Mouse (Mus musculus) neural tube, embryonic 15.5 days (tissue): ENCODE measurements at regions not wholly inside any gene's neighbourhood (a gene's known extent, or its start where the extent isn't known, plus 50 kb on each side); places are given as distances from the start of the nearest gene placed in this dataset.

ENCODE experiments used
- ATAC-seq: fragments of 200-750 bp; cut with Nextera tagmentation; 2 replicates; pipeline ENCODE4 v1.8.0; 2017; ENCODE audit warnings: mild to moderate bottlenecking, moderate TSS enrichment, moderate library complexity; ENCODE audit not compliant: low FRiP score
- H3K27ac ChIP-seq: fragments of 300-500 bp; sonication (generic); replicated peaks from 2 replicates; pipeline ENCODE4 v1.5.1; 2015; ENCODE audit warnings: mild to moderate bottlenecking, inconsistent platforms
- H3K27me3 ChIP-seq: fragments of 300-500 bp; sonication (generic); replicated peaks from 2 replicates; pipeline ENCODE4 v1.6.1; 2015; ENCODE audit warnings: inconsistent platforms
- H3K36me3 ChIP-seq: fragments of 300-500 bp; sonication (generic); 2 replicates; pipeline ENCODE4 v1.6.1; 2015; ENCODE audit warnings: inconsistent platforms
- H3K4me1 ChIP-seq: fragments of 300-500 bp; sonication (generic); 2 replicates; pipeline ENCODE4 v1.6.1; 2015; ENCODE audit warnings: inconsistent platforms
- H3K4me2 ChIP-seq: fragments of 300-500 bp; sonication (generic); 2 replicates; pipeline ENCODE4 v1.6.1; 2015; ENCODE audit warnings: inconsistent platforms, mild to moderate bottlenecking, moderate library complexity
- H3K4me3 ChIP-seq: fragments of 300-500 bp; sonication (generic); replicated peaks from 2 replicates; pipeline ENCODE4 v1.5.1; 2015; ENCODE audit warnings: mild to moderate bottlenecking, inconsistent platforms
- H3K9ac ChIP-seq: fragments of 300-500 bp; sonication (generic); replicated peaks from 2 replicates; pipeline ENCODE4 v1.6.1; 2015; ENCODE audit warnings: mild to moderate bottlenecking, inconsistent platforms
- H3K9me3 ChIP-seq: fragments of 300-500 bp; sonication (generic); replicated peaks from 2 replicates; pipeline ENCODE4 v1.6.1; 2016; ENCODE audit warnings: inconsistent platforms
- WGBS: fragments of 180-500 bp; shearing (Covaris S2); methylation state at CpG from one replicate; pipeline ENCODE4 v1.1.7; 2015; ENCODE audit warnings: mixed read lengths; 5-methylcytosine and 5-hydroxymethylcytosine counted together

- Histone ChIP-seq H3K27me3 (no peaks in the 10 kb centered on the region), H3K36me3 (no peaks in the 10 kb centered on the region), H3K4me2 (no peak overlapping the region), H3K4me1 (no peaks in the 10 kb centered on the region), H3K9me3 (no peaks in the 10 kb centered on the region), H3K9ac (no peak overlapping the region), H3K4me3 (no peak overlapping the region), H3K27ac (no peak overlapping the region)
- 93% methylated on average over 4 of the region's 4 CpGs for WGBS
- ATAC-seq = no peak
Measured at GRCm38 (mm10) chr7:68610499-68610898, 138.5 kb downstream of the Arrdc4 start.

- ATAC-seq = no peak
- WGBS = 41% methylated on average over 4 of the region's 4 CpGs
- H3K9me3 ChIP-seq = no peaks in the 10 kb centered on the region
Measured at GRCm38 (mm10) chr7:68607170-68607569, 141.9 kb downstream of the Arrdc4 start.

DNA sequence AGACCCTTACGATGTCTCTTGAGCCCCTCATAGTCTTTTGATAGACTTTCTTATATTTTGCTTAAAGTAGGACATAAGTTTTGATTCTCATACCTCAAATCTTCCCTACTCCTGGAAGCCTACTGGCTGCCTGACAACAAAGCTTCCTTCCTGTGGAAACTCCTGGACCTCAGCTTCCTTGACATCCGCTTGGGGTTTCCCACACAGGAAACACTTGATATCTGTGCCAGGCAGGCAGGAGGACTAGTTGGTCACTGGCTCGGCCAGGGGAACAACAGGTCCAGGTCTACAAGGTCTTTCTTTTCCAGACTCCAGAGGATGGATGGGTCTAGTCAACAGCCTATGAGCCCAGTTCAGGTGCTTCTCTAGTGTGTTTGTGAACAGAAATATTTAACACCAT lies 142.8 kb downstream of the Arrdc4 start:
- 89% methylated on average over 3 of the region's 3 CpGs for WGBS

More at GRCm38 (mm10) chr7:68607170-68607569, 141.9 kb downstream of the Arrdc4 start:
- Histone ChIP-seq H3K4me3 (no peak overlapping the region), H3K36me3 (no peaks in the 10 kb centered on the region), H3K4me1 (no peaks in the 10 kb centered on the region), H3K27ac (no peak overlapping the region), H3K27me3 (no peaks in the 10 kb centered on the region), H3K9ac (no peak overlapping the region), H3K4me2 (no peak overlapping the region)

DNA sequence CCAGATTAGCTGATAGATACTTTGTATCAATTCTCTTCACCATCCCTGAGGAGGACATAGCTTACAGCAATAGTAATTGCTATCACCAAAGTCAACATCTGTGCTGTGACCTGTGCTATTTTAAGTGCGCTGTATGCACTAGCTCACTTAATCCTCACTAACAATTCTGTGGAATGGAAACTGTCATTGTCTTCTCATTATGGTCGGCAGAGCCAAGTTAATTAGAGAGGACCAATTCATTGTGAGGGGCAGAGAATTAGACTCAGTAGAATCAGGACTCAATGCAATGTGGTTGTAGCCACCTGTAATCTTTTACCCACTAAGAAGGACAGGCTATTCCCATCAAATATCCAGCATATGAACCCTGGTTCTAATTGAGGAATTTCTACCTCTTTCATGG lies 145.3 kb downstream of the Arrdc4 start:
- H3K9ac ChIP-seq = no peak overlapping the region
- 73% methylated on average over 2 of the region's 2 CpGs for whole genome bisulfite sequencing

More for the DNA sequence above, 142.8 kb downstream of the Arrdc4 start:
- Histone ChIP-seq H3K9me3 (no peaks in the 10 kb centered on the region), H3K4me3 (no peak overlapping the region), H3K27ac (no peak overlapping the region), H3K4me1 (no peaks in the 10 kb centered on the region), H3K27me3 (no peaks in the 10 kb centered on the region), H3K4me2 (no peak overlapping the region), H3K9ac (no peak overlapping the region), H3K36me3 (no peaks in the 10 kb centered on the region)
- no peak for ATAC-seq

GRCm38 (mm10) chr7:68602003-68602402 lies 147.0 kb downstream of the Arrdc4 start:
- H3K4me2 ChIP-seq = no peak overlapping the region
- H3K4me3 ChIP-seq = no peak overlapping the region
- H3K9ac ChIP-seq = no peak overlapping the region
- H3K27ac ChIP-seq = no peak overlapping the region
- 82% methylated on average over 6 of the region's 6 CpGs for WGBS
- H3K9me3 ChIP-seq = no peaks in the 10 kb centered on the region
- ATAC-seq = no peak
- H3K4me1 ChIP-seq = no peaks in the 10 kb centered on the region
- no peaks in the 10 kb centered on the region for H3K27me3 ChIP-seq
- H3K36me3 ChIP-seq = no peaks in the 10 kb centered on the region

More for the DNA sequence above, 145.3 kb downstream of the Arrdc4 start:
- H3K36me3 ChIP-seq = no peaks in the 10 kb centered on the region
- H3K4me1 ChIP-seq = no peaks in the 10 kb centered on the region
- ATAC-seq = no peak
- H3K27ac ChIP-seq = no peak overlapping the region
- H3K4me2 ChIP-seq = no peak overlapping the region
- no peaks in the 10 kb centered on the region for H3K9me3 ChIP-seq
- no peak overlapping the region for H3K4me3 ChIP-seq
- no peaks in the 10 kb centered on the region for H3K27me3 ChIP-seq

- no peak overlapping the region for H3K27ac ChIP-seq
- no peak for ATAC-seq
- H3K36me3 ChIP-seq = no peaks in the 10 kb centered on the region
- H3K4me3 ChIP-seq = no peak overlapping the region
- H3K27me3 ChIP-seq = no peaks in the 10 kb centered on the region
- H3K4me2 ChIP-seq = peak overlapping the region; percentile 32
- no peaks in the 10 kb centered on the region for H3K9me3 ChIP-seq
- WGBS = 74% methylated on average over 4 of the region's 4 CpGs
- no peak overlapping the region for H3K9ac ChIP-seq
- 0 out of 2 replicates have a peak, but pooled peaks cover 5% of the 10 kb centered on the region for H3K4me1 ChIP-seq
Measured at GRCm38 (mm10) chr7:68594017-68594386, 155.0 kb downstream of the Arrdc4 start.

- ATAC-seq = no peak
- Histone ChIP-seq H3K4me2 (peak overlapping the region; percentile 32), H3K9ac (no peak overlapping the region), H3K4me3 (no peak overlapping the region), H3K9me3 (no peaks in the 10 kb centered on the region), H3K27me3 (no peaks in the 10 kb centered on the region), H3K36me3 (no peaks in the 10 kb centered on the region), H3K27ac (no peak overlapping the region), H3K4me1 (0 out of 2 replicates have a peak, but pooled peaks cover 5% of the 10 kb centered on the region)
- WGBS = 39% methylated on average over 15 of the region's 15 CpGs
Measured at GRCm38 (mm10) chr7:68593344-68594016, 155.6 kb downstream of the Arrdc4 start.

- Histone ChIP-seq H3K4me3 (no peak overlapping the region), H3K4me2 (no peak overlapping the region), H3K9me3 (no peaks in the 10 kb centered on the region), H3K27me3 (peaks cover 17% of the 10 kb centered on the region), H3K27ac (no peak overlapping the region), H3K9ac (no peak overlapping the region), H3K36me3 (no peaks in the 10 kb centered on the region), H3K4me1 (no peaks in the 10 kb centered on the region)
- no peak for ATAC-seq
- 83% methylated on average over 13 of the region's 13 CpGs for WGBS
Measured at GRCm38 (mm10) chr7:68582540-68583325, 166.3 kb downstream of the Arrdc4 start.

- Histone ChIP-seq H3K9me3 (no peaks in the 10 kb centered on the region), H3K27ac (no peak overlapping the region), H3K4me2 (no peak overlapping the region), H3K9ac (no peak overlapping the region), H3K36me3 (no peaks in the 10 kb centered on the region), H3K4me1 (no peaks in the 10 kb centered on the region), H3K27me3 (peaks cover 19% of the 10 kb centered on the region), H3K4me3 (no peak overlapping the region)
- 49% methylated on average over 4 of the region's 4 CpGs for WGBS
- ATAC-seq = no peak
Measured at GRCm38 (mm10) chr7:68580650-68581049, 168.4 kb downstream of the Arrdc4 start.

DNA sequence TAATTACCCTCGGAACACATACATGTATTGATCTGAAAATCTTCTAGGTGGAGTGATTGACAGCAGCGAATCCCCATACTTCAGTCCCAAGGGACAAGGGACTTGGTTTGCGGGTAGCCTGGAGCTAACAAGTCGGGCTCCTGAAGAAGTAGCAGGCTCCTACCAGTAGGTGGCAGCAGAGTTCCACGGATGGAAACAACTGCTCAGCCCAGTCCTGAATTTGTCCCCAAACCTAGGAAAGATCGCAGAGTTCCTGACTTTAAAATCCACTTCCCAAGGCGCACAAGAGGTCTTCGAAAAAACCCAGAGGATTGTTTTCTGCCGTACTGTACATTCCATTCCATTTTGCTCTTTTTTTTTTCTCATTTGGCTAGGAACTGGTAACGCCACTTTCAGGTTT lies 169.4 kb downstream of the Arrdc4 start:
- peak overlapping the region; percentile 23; the same call in 1 of the 2 replicates for H3K4me3 ChIP-seq
- ATAC-seq = peak; percentile 72; the same call in 1 of the 2 replicates
- WGBS = 18% methylated on average over 10 of the region's 10 CpGs

DNA sequence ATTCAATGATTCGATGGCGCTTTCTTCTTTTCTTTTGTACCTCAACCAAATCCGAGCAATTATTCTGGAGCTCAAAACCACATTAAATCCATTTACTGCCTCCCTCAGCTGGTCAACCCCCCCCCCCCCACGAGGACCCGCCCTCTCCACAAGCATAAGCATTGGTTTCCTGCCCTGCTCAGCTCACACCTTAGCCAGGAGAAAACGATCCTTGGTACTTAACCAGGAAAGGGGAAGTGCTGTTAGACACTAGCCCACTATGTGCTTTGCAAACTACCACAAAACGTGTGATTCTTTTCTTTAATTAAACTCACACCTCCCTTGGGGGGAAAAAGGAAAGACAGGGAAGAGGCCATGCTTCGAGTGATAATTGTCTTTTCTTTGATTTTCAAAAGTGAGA lies 169.8 kb downstream of the Arrdc4 start:
- no peak overlapping the region for H3K27ac ChIP-seq
- H3K27me3 ChIP-seq = peaks cover 19% of the 10 kb centered on the region
- no peak overlapping the region for H3K4me3 ChIP-seq
- H3K4me2 ChIP-seq = peak overlapping the region; percentile 50; the same call in 1 of the 2 replicates
- ATAC-seq = no peak
- 56% methylated on average over 8 of the region's 8 CpGs for WGBS
- no peaks in the 10 kb centered on the region for H3K4me1 ChIP-seq
- H3K9me3 ChIP-seq = no peaks in the 10 kb centered on the region
- H3K36me3 ChIP-seq = no peaks in the 10 kb centered on the region
- no peak overlapping the region for H3K9ac ChIP-seq

More for the DNA sequence above, 169.4 kb downstream of the Arrdc4 start:
- H3K9me3 ChIP-seq = no peaks in the 10 kb centered on the region
- peaks cover 19% of the 10 kb centered on the region for H3K27me3 ChIP-seq
- H3K36me3 ChIP-seq = no peaks in the 10 kb centered on the region
- H3K4me1 ChIP-seq = no peaks in the 10 kb centered on the region
- H3K27ac ChIP-seq = no peak overlapping the region
- peak overlapping the region; percentile 50 for H3K4me2 ChIP-seq
- no peak overlapping the region for H3K9ac ChIP-seq

- H3K4me3 ChIP-seq = no peak overlapping the region
- H3K4me2 ChIP-seq = no peak overlapping the region
- no peaks in the 10 kb centered on the region for H3K4me1 ChIP-seq
- H3K9me3 ChIP-seq = no peaks in the 10 kb centered on the region
- WGBS = 38% methylated on average over 4 of the region's 4 CpGs
- H3K27me3 ChIP-seq = no peaks in the 10 kb centered on the region
- no peak for ATAC-seq
- no peaks in the 10 kb centered on the region for H3K36me3 ChIP-seq
- H3K9ac ChIP-seq = no peak overlapping the region
- no peak overlapping the region for H3K27ac ChIP-seq
Measured at GRCm38 (mm10) chr7:68571315-68571714, 177.7 kb downstream of the Arrdc4 start.
